Mouse (Mus musculus): Measurements from ENCODE around the gene Baiap2l2. TPM values are rescaled to one million over a fixed set of nuclear protein-coding genes. Genes with fewer than 3 reads are reported as not detected.

Gene Baiap2l2
- polyA plus RNA-seq, 1 experiment = 4.6 TPM

GRCm38 (mm10) chr15:79268521-79268920 is 16.8 kb downstream of the Baiap2l2 start:
- no peak overlapping the region for H3K4me3 ChIP-seq (ENCODE audit: insufficient read depth, low read length)
- no peak overlapping the region for H3K27ac ChIP-seq (ENCODE audit: insufficient read depth, low read length)
- no peak for TF ChIP-seq POLR2A (IDR thresholded peaks at IDR 0.05; ENCODE audit: extremely low read depth, insufficient read depth, low read length)
- no peak for TF ChIP-seq CTCF (IDR thresholded peaks at IDR 0.05; ENCODE audit: extremely low read depth, insufficient read depth, low read length)
- no peaks in the 10 kb centered on the region for H3K4me1 ChIP-seq (ENCODE audit: control insufficient read depth, insufficient read depth, low read length)

GRCm38 (mm10) chr15:79265384-79265783 is 20.0 kb downstream of the Baiap2l2 start:
- TF ChIP-seq POLR2A (IDR thresholded peaks at IDR 0.05; ENCODE audit: extremely low read depth, insufficient read depth, low read length) (no peak), CTCF (IDR thresholded peaks at IDR 0.05; ENCODE audit: extremely low read depth, insufficient read depth, low read length) (no peak)

GRCm38 (mm10) chr15:79263726-79264125 is 21.6 kb downstream of the Baiap2l2 start:
- TF ChIP-seq POLR2A (IDR thresholded peaks at IDR 0.05; ENCODE audit: extremely low read depth, insufficient read depth, low read length) = no peak
- no peak overlapping the region for H3K27ac ChIP-seq (ENCODE audit: insufficient read depth, low read length)
- H3K4me1 ChIP-seq (ENCODE audit: control insufficient read depth, insufficient read depth, low read length) = no peaks in the 10 kb centered on the region
- H3K4me3 ChIP-seq (ENCODE audit: insufficient read depth, low read length) = no peak overlapping the region

More at GRCm38 (mm10) chr15:79265384-79265783, 20.0 kb downstream of the Baiap2l2 start:
- H3K4me3 ChIP-seq (ENCODE audit: insufficient read depth, low read length) = no peak overlapping the region
- no peak overlapping the region for H3K27ac ChIP-seq (ENCODE audit: insufficient read depth, low read length)
- no peaks in the 10 kb centered on the region for H3K4me1 ChIP-seq (ENCODE audit: control insufficient read depth, insufficient read depth, low read length)

- H3K27ac ChIP-seq (ENCODE audit: insufficient read depth, low read length) = no peak overlapping the region
- no peaks in the 10 kb centered on the region for H3K4me1 ChIP-seq (ENCODE audit: control insufficient read depth, insufficient read depth, low read length)
- H3K4me3 ChIP-seq (ENCODE audit: insufficient read depth, low read length) = no peak overlapping the region
- TF ChIP-seq CTCF (IDR thresholded peaks at IDR 0.05; ENCODE audit: extremely low read depth, insufficient read depth, low read length) = no peak
- TF ChIP-seq POLR2A (IDR thresholded peaks at IDR 0.05; ENCODE audit: extremely low read depth, insufficient read depth, low read length) = no peak
These were observed 22.5 kb downstream of the Baiap2l2 start for GRCm38 (mm10) chr15:79262786-79263309.

GRCm38 (mm10) chr15:79262375-79262774 is 23.0 kb downstream of the Baiap2l2 start:
- H3K4me1 ChIP-seq (ENCODE audit: control insufficient read depth, insufficient read depth, low read length) = no peaks in the 10 kb centered on the region
- TF ChIP-seq CTCF (IDR thresholded peaks at IDR 0.05; ENCODE audit: extremely low read depth, insufficient read depth, low read length) (no peak), POLR2A (IDR thresholded peaks at IDR 0.05; ENCODE audit: extremely low read depth, insufficient read depth, low read length) (no peak)
- H3K27ac ChIP-seq (ENCODE audit: insufficient read depth, low read length) = no peak overlapping the region
- no peak overlapping the region for H3K4me3 ChIP-seq (ENCODE audit: insufficient read depth, low read length)

- TF ChIP-seq CTCF (IDR thresholded peaks at IDR 0.05; ENCODE audit: extremely low read depth, insufficient read depth, low read length) = no peak
- TF ChIP-seq POLR2A (IDR thresholded peaks at IDR 0.05; ENCODE audit: extremely low read depth, insufficient read depth, low read length) = no peak
- H3K4me1 ChIP-seq (ENCODE audit: control insufficient read depth, insufficient read depth, low read length) = no peaks in the 10 kb centered on the region
These were observed 23.6 kb downstream of the Baiap2l2 start for GRCm38 (mm10) chr15:79261757-79262156.

GRCm38 (mm10) chr15:79261095-79261725 is 24.1 kb downstream of the Baiap2l2 start:
- H3K4me1 ChIP-seq (ENCODE audit: control insufficient read depth, insufficient read depth, low read length) = no peaks in the 10 kb centered on the region
- TF ChIP-seq CTCF (IDR thresholded peaks at IDR 0.05; ENCODE audit: extremely low read depth, insufficient read depth, low read length) (no peak), POLR2A (IDR thresholded peaks at IDR 0.05; ENCODE audit: extremely low read depth, insufficient read depth, low read length) (peak; percentile 71; the same call in 1 of the 2 replicates)
- H3K4me3 ChIP-seq (ENCODE audit: insufficient read depth, low read length) = peak overlapping the region; percentile 21
- H3K27ac ChIP-seq (ENCODE audit: insufficient read depth, low read length) = no peak overlapping the region

More at GRCm38 (mm10) chr15:79261757-79262156, 23.6 kb downstream of the Baiap2l2 start:
- Histone ChIP-seq H3K27ac (ENCODE audit: insufficient read depth, low read length) (no peak overlapping the region), H3K4me3 (ENCODE audit: insufficient read depth, low read length) (peak overlapping the region; percentile 17)

GRCm38 (mm10) chr15:79258521-79258920 is 26.8 kb downstream of the Baiap2l2 start:
- no peak overlapping the region for H3K27ac ChIP-seq (ENCODE audit: insufficient read depth, low read length)
- no peak overlapping the region for H3K4me3 ChIP-seq (ENCODE audit: insufficient read depth, low read length)
- no peaks in the 10 kb centered on the region for H3K4me1 ChIP-seq (ENCODE audit: control insufficient read depth, insufficient read depth, low read length)
- TF ChIP-seq POLR2A (IDR thresholded peaks at IDR 0.05; ENCODE audit: extremely low read depth, insufficient read depth, low read length) (no peak), CTCF (IDR thresholded peaks at IDR 0.05; ENCODE audit: extremely low read depth, insufficient read depth, low read length) (no peak)

GRCm38 (mm10) chr15:79254661-79255060 is 30.7 kb downstream of the Baiap2l2 start, which contains the start of gene Slc16a8:
Slc16a8 (minus strand) TSS chr15:79254761.
- peaks cover 3% of the 10 kb centered on the region; the same call in 1 of the 2 replicates for H3K4me1 ChIP-seq (ENCODE audit: control insufficient read depth, insufficient read depth, low read length)
- no peak within 1 kb of the TSS for H3K4me3 ChIP-seq (ENCODE audit: insufficient read depth, low read length)
- no peak within 1 kb of the TSS for H3K27ac ChIP-seq (ENCODE audit: insufficient read depth, low read length)
- no peak for TF ChIP-seq POLR2A (IDR thresholded peaks at IDR 0.05; ENCODE audit: extremely low read depth, insufficient read depth, low read length)
- no peak for TF ChIP-seq CTCF (IDR thresholded peaks at IDR 0.05; ENCODE audit: extremely low read depth, insufficient read depth, low read length)

GRCm38 (mm10) chr15:79252580-79252979 is 32.8 kb downstream of the Baiap2l2 start:
- TF ChIP-seq POLR2A (IDR thresholded peaks at IDR 0.05; ENCODE audit: extremely low read depth, insufficient read depth, low read length) = no peak
- no peak for TF ChIP-seq CTCF (IDR thresholded peaks at IDR 0.05; ENCODE audit: extremely low read depth, insufficient read depth, low read length)
- Histone ChIP-seq H3K4me3 (ENCODE audit: insufficient read depth, low read length) (no peak overlapping the region; the same call in 1 of the 2 replicates), H3K27ac (ENCODE audit: insufficient read depth, low read length) (no peak overlapping the region)

More at GRCm38 (mm10) chr15:79252580-79252979, 32.8 kb downstream of the Baiap2l2 start:
- H3K4me1 ChIP-seq (ENCODE audit: control insufficient read depth, insufficient read depth, low read length) = peaks cover 3% of the 10 kb centered on the region; the same call in 1 of the 2 replicates
